Mouse (Mus musculus): Measurements from ENCODE around the gene Fez1.

Gene Fez1

DNA sequence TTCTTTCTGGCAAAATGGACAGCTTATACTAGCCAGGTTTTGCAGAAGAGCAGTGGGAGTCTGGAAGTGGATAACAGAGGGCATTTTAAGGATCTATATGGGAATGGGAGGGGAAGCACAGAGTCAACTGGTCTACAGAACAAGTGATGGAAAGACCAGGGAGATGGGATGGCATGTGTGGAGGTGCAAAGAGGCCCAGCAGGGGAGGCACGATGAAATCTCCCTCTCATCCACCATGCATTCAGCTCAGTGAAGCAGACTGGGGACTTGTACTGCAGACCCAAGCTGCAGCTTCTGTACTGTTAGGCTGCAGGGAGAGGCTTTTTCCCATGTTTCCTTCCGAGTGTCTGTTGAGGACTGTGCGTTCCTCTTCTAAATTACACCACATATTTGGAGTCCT is 12.2 kb downstream of the Fez1 start:
- in situ Hi-C loops (cut with MboI) = no loop called here

DNA sequence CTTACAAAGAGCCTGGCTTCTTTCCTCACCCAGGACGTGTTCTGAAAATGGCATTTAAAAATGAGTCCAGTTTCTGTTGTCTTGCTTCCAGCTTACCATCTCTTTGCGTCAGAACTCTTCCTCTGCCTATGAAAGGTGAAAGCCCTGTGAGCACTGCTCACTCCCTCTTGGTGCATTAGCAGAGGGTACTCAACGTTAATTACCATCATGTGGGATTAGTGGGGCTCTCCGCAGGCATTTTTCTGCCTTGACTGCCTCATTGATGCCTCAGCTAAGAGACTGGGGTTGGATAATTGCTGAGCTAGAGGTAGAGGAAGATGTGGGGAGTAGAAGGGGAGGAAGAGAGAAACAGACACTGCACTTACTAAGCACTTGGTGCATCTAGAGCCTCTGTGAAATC is 24.7 kb downstream of the Fez1 start:
- in situ Hi-C loops (cut with MboI) = no loop called here

DNA sequence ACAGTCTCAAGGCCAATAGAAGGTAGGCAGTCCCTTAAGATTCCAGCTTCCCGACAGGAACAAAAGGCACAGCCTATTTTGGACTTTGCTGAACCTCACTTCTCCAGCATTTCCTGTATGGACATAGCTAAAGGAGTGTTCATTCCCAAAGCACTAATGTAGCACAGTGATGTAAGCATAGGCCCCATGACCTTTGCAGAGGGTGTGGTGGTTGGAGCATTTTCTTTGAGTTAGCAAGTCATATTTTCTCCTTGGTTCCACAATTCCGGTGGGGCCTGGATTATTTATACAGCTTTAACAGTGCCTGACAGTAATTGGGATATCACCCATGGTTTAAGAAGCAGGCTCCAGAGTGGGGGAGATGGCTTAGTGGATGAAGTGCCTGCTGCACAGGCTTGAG is 27.0 kb downstream of the Fez1 start:
- in situ Hi-C loops (cut with MboI) = no loop called here

DNA sequence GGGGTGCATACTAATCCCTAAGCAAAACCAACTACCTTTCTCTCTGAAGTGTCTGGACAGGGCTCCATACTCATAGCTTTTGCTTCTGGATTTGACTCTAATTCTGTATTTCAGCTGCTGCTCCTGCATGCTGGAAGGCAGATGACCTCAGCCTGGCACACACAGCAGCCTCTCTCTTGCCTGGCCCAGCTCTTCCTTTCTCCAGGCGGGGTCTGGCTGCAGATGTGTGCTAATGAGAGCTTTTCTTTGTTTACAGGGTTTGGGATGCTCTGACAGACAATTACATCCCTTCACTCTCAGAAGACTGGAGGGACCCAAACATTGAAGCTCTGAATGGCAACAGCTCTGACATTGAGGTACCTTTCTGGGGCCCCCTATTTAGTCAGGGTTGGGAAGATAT is 28.4 kb downstream of the Fez1 start:
- in situ Hi-C loops (cut with MboI) = no loop called here

DNA sequence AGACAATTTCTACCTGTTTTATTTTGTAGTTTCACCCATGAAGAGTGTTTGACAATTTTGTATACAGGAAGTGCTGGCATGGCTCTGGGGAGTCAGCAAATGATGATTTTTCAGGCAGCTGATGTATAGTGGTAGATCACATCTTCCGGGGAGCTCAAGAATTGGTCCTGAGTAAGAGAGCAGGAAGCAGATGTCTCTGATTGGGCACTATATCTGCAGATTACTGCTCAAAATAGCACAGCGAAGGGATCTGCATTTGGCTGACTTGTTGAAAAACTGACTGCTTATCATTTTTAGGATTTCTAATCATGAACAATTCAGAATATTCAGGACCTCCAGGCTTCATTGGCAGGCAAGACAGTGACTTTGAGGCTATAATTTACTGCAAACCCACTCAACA is 30.5 kb downstream of the Fez1 start:
- in situ Hi-C loops (cut with MboI) = no loop called here

DNA sequence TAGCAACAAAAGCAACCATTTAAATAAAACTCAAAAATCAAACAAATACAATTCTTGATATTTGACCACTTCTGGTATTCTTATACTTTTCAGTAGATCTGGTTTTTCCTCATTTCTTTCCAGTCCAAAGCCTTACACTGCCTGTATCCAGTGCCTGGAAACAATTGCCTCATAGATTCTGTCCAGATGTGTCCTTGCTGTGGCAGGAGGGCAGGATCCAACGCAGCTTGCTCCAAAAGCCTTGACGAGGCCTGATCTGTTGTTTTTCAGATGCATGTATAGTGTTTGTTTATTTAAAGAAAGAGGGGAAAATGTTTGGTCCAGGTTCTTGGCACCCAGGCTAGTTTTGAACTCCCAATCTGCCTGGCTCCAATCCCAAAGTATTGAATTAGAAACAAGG is 34.7 kb downstream of the Fez1 start:
- in situ Hi-C loops (cut with MboI) = no loop called here

DNA sequence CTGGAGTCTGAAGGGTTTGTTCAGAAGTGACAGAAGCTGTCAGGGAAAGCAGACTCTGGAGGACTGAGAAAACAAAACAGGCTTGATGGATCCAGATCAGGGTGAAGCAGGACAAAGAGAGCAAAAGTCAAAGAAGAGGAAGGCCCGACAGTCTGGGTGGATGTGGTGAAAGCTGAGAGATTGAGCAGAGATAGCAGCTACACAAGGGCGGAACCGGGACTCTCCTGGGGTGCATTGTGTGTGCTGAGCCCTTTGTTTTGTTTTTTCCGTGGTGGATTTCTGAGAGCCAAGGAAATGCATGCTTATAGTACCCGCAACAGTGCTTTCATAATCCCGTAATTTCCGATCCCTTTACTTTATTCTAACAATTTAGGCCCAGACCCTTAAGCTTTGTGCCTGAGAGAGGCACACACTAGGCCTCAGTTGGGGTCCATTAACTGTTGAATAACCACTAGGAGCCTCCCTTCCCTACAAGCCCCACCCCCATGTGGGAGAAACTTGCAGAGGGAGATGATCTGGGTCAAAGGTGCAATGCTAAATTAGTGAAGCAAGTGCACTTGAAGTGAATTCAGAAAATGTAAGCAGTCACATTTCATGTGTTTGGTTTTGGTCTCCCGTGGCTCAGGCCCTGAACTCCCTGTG is 35.9 kb downstream of the Fez1 start:
- in situ Hi-C loops (cut with MboI) = no loop called here

DNA sequence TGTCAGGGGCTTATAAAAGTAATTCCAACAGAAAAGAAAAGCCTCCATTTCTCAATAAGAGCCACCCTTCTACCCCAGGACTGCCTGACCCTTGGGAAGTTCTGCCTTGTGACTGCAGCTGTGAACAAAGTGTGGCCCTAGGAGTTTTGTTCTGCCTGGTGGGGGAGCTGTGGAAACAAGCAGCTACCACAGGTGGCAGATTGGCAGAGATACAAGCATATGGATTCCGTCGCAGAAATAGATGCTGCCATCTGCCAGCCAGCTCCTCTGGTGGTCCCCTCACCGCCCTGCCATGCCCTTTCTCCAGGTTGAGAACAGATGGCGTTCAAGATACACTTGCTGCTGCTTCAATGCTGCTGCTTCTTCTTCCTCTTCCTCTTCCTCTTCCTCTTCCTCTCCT is 37.0 kb downstream of the Fez1 start:
- in situ Hi-C loops (cut with MboI) = no loop called here

DNA sequence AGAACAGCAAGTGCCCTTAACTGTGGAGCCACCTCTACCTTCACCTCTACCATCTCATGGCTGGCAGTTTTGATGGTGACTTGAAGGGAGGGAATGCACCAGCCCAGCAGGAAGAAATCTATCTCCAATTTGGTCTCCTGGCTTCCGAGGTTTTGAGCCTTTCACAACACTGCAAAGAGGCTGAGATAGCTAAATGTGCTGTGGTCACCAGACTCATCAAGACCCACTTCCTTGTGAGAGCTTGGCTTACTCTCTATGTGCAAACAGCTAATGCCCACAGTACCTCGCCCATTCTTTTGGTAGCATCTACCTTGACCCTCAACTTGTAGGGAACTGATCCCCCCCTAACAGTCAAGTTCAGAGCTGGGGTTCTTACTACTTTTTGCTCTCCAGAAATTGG is 40.9 kb downstream of the Fez1 start:
- in situ Hi-C loops (cut with MboI) = no loop called here

DNA sequence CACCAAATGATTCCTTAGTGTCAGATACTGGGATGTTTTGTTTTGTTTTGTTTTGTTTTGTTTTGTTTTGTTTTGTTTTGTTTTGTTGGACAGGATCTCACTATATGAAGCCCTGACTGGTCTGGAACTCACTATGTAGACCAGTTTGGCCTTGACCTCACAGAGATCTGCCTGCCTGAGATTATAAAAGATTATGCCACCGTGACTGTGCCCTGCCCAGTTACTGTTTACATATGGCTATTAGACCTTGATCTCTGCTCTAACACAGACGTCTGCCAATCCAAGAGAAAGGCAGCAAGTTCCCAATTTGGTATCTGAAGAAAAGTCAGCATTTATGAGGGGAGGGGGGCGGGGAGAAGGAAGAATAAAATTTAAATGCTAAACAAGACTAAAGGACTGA is 42.0 kb downstream of the Fez1 start:
- in situ Hi-C loops (cut with MboI) = no loop called here

DNA sequence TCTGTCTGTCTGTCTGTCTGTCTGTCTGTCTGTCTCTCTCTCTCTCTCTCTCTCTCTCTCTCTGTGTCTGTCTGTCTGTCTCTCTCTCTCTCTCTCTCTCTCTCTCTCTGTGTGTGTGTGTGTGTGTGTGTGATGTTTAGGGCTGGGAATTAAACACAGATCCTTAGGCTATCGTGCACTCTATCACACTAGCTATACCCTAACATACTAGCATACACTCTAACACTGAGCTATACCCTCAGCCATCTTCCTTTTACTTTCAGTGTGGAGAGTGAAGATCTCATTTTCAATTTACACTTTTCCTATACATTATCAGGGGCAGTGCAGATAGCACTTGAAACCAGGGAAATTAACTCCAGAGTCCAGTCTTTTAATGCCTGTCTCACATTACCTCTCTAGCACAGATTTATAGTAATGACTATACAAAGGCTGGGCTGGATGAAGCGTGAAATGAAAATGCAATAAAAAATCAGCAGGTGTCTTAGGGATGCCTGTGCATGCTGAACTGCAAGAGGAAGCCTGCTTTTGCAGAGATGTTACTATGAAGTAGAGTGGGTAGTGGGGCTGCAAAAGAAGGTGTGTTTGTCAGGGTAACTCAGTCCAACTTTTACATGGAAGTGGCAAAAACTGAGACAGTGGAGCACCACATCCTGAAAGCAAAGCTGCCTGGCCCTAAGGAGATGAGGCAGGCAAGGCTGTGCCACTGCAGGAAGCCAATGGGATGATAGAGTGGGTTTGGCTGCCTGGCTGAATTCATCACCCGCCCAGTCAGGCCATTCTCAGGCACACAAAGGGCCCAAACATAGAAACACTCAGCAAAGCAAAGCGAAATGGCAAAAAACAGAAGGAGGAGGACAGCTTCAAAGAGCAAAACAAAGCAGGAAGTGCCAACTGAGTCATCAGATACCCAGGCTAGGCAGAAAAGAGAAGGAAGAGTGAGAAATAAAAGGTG is 43.5 kb downstream of the Fez1 start:
- in situ Hi-C loops (cut with MboI) = no loop called here

DNA sequence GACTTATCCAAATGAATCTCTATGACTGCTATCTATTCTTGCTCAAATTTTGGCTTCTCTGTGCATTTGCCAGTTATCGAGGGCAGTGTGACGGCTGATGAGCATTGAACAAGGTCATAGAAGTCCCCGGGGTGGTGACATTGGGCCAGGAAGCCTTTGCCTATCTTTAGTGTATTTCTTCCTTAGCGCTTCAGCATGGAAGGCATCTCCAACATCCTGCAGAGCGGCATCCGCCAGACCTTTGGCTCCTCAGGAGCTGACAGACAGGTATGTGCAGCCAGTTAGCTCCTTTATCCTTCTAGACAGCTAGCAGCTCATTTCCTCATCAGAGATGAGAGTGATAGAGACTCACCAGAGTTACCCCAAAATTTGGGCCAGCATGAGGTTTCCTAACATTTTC is 47.0 kb downstream of the Fez1 start:
- in situ Hi-C loops (cut with MboI) = no loop called here

DNA sequence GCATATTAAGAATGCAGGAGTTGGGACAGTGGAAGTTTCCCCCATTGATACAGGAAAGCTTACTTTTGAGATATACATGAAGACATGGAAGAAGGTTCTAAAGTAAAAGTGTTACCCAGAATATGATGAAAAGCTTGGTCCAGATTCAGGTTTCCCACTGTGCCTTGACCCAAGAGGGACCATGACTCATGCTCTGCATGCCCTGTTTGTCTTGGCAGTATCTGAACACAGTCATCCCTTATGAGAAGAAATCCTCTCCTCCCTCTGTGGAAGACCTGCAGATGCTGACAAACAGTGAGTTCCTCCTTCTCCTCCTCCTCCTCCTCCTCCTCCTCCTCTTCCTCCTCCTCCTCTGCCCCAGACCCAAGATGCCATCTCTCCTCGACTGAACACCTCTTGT is 48.6 kb downstream of the Fez1 start:
- in situ Hi-C loops (cut with MboI) = no loop called here

DNA sequence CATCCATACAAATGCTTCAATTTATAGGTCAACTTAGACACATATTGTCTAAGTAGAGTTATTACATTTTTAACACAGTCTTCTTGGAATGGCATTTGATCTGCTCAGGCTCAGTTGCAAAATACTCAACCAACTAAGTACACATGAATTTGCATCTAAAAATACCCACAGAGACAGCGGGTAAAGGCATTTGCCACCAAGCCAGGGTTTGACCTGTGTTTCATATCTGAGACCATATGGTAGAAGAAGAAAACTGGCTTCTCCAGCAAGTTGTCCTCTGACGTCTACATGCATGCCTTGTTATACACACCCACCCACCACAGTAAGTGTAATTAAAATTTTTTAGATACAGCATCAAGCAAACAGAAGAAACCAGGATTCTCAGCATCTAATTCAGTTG is 52.1 kb downstream of the Fez1 start:
- in situ Hi-C loops (cut with MboI) = no loop called here

DNA sequence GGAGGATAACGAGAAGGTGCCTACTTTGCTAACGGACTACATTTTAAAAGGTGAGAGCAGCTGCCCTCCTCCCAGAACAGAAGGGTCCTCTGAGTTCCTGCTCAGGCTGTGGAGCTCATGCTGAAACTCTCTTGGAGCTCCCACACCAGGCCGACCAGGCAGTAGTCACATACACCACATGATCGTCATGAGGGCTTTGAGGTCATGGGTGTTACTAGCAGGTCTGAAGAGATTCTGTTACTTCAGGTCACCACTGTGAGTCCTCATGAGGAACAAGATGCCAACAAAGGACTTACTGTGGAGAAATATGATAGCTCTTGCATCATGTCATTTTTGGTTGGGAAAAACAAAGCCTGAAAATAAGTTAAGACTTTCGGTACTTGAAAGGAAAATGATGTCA is 54.6 kb downstream of the Fez1 start:
- in situ Hi-C loops (cut with MboI) = no loop called here

DNA sequence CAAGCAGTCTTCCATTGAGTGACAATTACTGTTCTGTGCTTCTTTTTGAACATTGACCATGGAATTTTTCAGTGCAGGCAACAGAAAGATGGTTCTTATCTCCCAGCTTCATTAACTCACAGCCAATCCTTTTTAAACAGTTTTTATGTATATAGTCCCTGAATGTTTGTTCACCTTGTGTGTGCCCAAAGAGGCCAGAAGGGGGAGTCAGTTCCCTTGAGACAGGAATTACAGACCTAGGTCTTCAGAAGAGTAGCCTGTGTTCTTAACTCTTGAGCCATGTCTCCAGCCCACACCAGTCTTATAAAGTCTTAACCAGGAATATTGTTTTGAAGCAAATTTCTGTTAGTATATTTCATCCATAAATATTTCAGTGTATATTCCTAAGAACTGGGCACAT is 55.1 kb downstream of the Fez1 start:
- in situ Hi-C loops (cut with MboI) = no loop called here

DNA sequence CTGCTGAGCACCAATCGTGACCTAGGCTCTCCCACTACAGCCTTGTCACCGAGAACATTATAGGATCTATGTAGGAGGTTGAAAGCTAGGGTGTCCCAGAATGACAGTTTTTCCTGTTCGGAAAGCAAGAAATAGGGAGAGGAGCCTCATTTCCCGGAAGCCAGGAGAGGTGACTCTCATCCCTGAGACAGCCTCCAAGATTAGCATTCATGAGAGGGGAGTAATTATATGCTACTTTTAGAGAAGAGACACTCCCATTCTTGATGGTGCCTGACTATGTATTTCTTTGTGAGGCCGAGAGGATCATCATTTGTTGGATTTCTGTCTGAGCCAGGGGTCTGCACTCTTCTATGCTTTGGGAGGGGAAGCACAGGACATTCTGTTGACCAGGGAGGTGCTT is 60.0 kb downstream of the Fez1 start:
- in situ Hi-C loops (cut with MboI) = no loop called here

DNA sequence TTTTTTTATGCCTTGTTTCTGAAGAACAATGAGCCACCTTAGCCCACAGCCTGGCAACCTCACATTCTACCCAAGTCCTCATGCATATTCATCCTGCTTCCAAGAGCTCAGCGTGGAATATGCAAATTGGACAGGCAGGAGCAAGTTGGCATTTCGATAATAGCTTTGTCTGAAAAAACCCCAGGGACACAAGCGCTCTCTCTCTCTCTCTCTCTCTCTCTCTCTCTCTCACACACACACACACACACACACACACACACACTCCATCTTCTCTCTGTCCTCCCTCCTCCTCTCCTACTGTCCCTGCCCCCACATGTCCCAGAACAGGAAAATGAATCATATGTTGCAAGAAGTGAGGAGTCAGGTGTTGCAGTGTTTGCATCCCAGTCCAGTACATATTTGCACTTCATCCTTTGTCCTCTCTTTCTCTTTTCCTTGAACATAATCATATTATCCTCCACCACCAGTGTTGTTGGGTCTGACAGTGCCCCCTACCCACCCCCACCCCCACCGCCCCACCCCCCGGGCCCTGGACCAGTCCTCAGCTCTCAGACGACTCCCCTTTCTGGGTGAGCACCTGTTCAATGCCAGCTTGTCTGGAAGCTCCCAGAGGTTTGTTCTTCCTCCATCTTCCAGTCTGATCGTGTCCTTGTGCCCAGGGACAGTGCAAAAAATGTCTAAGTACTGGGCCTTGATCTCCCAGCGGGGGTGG is 60.5 kb downstream of the Fez1 start:
- in situ Hi-C loops (cut with MboI) = no loop called here

DNA sequence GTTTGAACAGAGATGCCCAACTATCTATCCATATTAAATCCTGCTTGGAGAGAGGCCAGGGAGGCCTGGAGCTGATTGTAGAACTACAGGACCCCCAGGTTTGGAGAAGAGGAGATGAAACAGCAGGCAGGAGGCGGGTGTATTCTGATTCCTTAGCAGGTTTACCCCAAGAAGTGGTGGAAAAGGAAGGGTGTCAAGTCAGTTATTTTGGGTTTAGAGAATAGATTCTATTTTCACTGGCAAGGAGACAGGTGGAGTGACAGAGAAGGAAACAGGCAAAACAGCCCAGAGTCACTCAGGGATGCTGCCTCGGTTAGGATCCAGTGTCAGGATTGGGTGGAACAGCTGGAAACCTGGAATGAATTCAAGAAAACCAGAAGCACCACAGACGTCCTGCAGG is 61.9 kb downstream of the Fez1 start:
- in situ Hi-C loops (cut with MboI) = no loop called here

DNA sequence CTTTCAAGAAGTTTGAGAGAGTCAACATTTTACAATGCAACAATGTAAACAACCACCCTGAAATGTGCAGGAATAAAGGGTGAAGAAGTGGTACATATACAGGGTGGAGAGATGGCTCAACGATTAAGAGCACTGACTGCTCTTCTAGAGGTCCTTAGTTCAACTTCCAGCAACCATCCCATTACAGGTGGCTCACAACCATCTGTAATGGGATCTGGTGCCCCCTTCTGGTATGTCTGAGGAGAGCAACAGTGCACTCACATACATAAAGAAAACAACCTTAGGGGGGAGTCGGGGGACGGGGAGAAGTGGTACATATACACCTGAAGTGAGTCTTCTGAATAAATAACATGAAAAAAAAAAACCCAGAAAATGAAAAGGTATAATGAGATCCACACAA is 63.6 kb downstream of the Fez1 start:
- in situ Hi-C loops (cut with MboI) = no loop called here

DNA sequence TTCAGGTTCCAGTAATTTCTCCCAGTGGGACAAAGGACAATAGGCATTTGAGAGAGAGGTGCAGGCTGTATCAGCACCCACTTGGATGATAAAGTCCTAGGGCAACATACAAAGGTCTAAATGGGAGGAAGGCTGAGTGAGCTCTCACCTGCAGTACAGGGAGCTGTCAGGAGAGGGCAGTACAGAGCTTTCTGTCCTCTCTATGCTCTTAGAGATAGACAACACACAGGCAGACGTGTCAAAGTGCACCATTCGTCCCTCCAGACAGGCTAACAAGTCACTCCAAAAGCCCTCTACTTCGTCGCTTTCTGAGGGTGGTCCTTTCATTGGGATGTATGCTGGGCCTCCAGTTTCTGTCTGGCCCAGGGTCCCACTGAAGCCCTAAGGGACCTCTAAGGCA is 68.9 kb downstream of the Fez1 start:
- in situ Hi-C loops (cut with MboI) = no loop called here

DNA sequence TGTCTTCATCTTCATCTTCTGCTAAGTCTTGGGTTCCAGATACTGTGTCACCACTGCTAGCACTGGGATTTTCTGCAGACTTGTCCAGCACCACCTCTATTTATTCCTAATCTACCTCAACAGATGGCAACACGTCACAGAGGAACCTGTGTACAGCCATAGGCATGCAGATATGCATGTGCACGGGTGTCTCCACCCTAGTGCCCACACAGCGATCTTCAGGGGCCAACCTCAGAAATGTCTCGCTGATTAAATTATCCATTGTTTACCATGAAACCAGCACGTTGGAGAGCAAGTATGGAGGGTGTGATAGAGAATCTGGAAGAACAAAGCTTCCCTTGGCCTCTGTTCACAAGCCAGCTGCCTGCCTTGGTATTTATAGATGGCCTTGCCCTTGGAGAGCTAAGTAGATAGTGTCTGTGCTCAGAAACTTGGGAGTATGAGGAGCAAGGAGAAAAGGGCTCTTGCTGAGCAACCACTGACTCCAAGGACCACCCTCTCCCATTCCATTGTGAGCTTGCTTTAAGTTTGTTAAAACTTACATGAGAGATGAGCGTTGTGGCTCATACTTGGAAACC is 71.8 kb downstream of the Fez1 start:
- in situ Hi-C loops (cut with MboI) = no loop called here

DNA sequence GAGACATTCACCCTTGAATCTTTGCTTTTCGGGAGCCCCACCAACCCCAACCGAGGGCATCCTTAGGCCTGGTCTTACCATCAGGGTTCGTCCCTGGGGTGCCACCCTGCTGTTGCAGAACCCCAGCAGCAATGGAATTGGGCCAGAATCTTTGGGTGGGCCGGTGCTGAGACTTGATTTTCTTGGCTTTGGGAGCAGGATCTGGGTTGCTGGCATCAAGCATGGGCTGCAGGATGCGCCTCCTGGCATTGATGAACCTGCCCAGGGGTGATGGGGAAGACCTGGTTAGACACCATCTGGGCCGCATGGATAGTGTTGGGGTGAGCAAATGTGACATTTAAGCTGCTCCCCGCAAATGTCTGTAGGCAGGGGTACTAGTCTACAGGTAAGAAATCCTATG is 72.6 kb downstream of the Fez1 start:
- in situ Hi-C loops (cut with MboI) = no loop called here

All from mature B cell (primary cell).